Mouse (Mus musculus): ENCODE measurements at regions not wholly inside any gene's neighbourhood (a gene's known extent, or its start where the extent isn't known, plus 50 kb on each side); places are given as distances from the start of the nearest gene placed in this dataset.

- TF ChIP-seq CTCF (IDR thresholded peaks at IDR 0.05; ENCODE audit: borderline replicate concordance, control insufficient read depth, extremely low read depth, insufficient read depth, low read length, poor library complexity): no peak
- no peak for TF ChIP-seq POLR2A (IDR thresholded peaks at IDR 0.05; ENCODE audit: control insufficient read depth, extremely low read depth, insufficient read depth, low read length, poor library complexity)
Measured at GRCm38 (mm10) chr16:5380626-5381025, 124.8 kb upstream of the Eef2kmt start.
